Mouse (Mus musculus) brain, embryonic 14.5 days (tissue): ENCODE results near the gene Hspa2.

Experiments used
- CTCF ChIP-seq: fragments of 200-500 bp; IDR thresholded peaks from 2 replicates; pipeline ENCODE4 v1.5.1; 2012; ENCODE audit warnings: inconsistent platforms, mild to moderate bottlenecking, moderate library complexity, borderline replicate concordance; ENCODE audit not compliant: insufficient read depth, insufficient read length; ENCODE audit errors: extremely low read depth
- POLR2A ChIP-seq: fragments of 200-500 bp; IDR thresholded peaks from 2 replicates; pipeline ENCODE4 v1.6.1; 2012; ENCODE audit warnings: mild to moderate bottlenecking, inconsistent platforms, borderline replicate concordance; ENCODE audit not compliant: poor library complexity, insufficient read depth, insufficient read length, severe bottlenecking; ENCODE audit errors: extremely low read depth

DNA sequence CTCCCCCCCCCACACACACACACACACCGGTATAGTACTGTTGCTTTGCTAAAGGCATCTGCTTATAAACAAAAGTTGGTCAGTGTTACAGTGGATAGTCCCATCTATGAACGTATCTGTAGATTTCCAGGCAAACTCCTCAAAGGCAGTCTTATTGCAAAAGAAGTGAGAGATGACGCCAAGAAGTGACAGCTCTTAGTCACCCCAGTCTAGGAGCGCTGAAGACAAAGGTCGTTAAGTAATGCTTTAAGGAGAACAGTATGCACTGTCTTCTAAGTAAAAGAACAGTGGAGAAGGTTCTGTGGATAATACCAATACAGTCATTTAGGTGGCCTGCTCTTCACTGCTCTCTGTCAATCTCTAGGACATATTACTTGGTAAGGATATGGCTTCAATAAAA, 11.0 kb upstream of the Hspa2 start:
- no peak for TF ChIP-seq CTCF
- TF ChIP-seq POLR2A: no peak
